Mouse (Mus musculus) heart, embryonic 10.5 days (tissue): ENCODE measurements around the gene A3galt2. TPM values are rescaled to one million over a fixed set of nuclear protein-coding genes. Genes with fewer than 3 reads are reported as not detected.

Experiments
- DNase-seq: peaks from one replicate; pipeline ENCODE4 v3.0.0-alpha.2; 2017; ENCODE audit warnings: low spot score
- H3K27ac ChIP-seq: fragments of 300-500 bp; sonication (generic); 2 replicates; pipeline ENCODE4 v1.5.1; 2016; ENCODE audit warnings: mild to moderate bottlenecking
- H3K27me3 ChIP-seq: fragments of 300-500 bp; sonication (generic); 2 replicates; pipeline ENCODE4 v1.6.1; 2016; ENCODE audit warnings: mild to moderate bottlenecking; ENCODE audit not compliant: poor library complexity, insufficient read depth, severe bottlenecking
- H3K36me3 ChIP-seq: fragments of 300-500 bp; sonication (generic); 2 replicates; pipeline ENCODE4 v1.6.1; 2016; ENCODE audit warnings: mild to moderate bottlenecking, moderate library complexity
- H3K4me1 ChIP-seq: fragments of 300-500 bp; sonication (generic); 2 replicates; pipeline ENCODE4 v1.6.1; 2016; ENCODE audit warnings: mild to moderate bottlenecking
- H3K4me3 ChIP-seq: fragments of 300-500 bp; sonication (generic); 2 replicates; pipeline ENCODE4 v1.5.1; 2016; ENCODE audit warnings: mild to moderate bottlenecking, moderate library complexity
- H3K9me3 ChIP-seq: fragments of 300-500 bp; sonication (generic); 2 replicates; pipeline ENCODE4 v1.6.1; 2016; ENCODE audit warnings: mild to moderate bottlenecking, moderate library complexity
- WGBS: fragments of 180-500 bp; shearing (Covaris S2); methylation state at CpG from one replicate; pipeline ENCODE4 v1.1.7; 2016; 5-methylcytosine and 5-hydroxymethylcytosine counted together
- polyA plus RNA-seq: library from polyadenylated mRNA; unstranded; fragments of >200 nt; fragmentation: Nextera tagmentation; extraction: Ambion mirVana; gene quantifications from 2 replicates; pipeline ENCODE4 v1.2.1, GENCODE M21; 2016

A3galt2 gene
- polyA plus RNA-seq, 1 experiment from 2014 or later, result 0.04 TPM

DNA sequence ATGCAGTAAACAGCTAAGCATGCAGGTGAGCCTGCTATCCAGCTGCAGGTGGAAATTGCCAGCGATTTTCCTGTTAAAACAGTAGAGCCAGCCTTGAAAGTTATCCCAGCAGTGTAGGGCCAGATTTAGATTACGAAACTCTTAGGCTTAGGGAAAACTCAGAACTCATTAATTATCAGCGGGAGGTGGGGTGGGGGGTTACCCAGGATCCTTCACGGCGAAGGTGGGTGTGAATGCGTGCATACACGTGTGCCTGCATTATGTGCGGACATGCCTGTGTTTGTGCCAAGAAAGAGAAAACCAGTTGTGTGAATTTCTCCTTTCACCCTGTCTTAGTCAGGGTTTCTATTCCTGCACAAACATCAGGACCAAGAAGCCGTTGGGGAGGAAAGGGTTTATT lies 38.4 kb upstream of the A3galt2 start:
- Histone ChIP-seq H3K27ac (peak overlapping the region; percentile 78; the same call in 1 of the 2 replicates), H3K27me3 (no peaks in the 10 kb centered on the region), H3K4me1 (peaks cover 65% of the 10 kb centered on the region), H3K36me3 (no peaks in the 10 kb centered on the region), H3K4me3 (no peak overlapping the region), H3K9me3 (no peaks in the 10 kb centered on the region)
- no peak for DNase-seq
- 68% methylated on average over 9 of the region's 9 CpGs for WGBS

DNA sequence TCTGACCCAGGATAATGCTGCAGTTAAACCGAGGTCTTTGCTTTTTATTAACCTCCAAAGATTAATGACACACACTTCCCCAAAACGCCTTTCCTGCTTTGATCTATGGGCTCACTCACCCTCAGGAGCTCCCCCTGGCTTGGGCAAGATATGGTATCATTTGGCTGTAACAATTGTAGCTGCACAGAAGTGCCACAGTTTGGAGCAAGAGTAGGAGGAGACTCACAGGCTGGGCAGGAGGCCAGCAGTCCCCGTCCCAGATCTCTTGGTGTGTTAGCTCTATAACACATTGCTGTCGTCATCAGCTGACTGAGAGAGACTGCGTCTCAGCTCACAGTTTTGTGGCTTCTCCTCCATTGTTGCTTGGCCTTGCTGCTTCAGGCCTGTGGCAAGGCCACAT lies 35.1 kb upstream of the A3galt2 start:
- no peak for DNase-seq

DNA sequence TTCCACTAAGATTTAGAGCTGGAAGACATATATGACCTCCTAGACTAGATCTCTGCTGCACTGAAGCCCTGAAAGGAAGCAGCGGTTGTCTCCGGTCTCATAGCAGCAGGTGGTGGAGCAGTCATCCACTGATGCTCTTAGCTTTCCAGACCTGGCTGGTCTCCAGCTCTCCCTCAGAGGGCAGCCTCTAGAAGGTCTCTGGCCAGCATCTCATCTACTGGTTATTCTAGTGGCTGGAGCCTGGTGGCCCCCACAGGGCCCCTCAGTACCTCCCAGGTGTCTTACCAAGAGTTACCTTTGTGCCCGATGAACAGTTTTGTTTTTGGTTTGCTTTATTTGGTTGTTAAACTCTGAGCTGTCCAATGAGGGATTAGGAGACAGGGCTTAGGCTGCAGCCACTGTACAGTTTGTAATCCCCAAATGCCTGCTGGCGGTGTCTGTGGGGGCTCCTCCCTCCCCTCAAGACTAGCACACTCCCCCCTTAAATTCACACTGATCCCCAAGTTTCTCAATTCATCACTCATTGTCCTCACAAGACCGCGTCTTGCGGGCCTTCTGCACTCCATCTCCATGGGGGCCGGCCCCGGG lies 34.0 kb upstream of the A3galt2 start:
- Histone ChIP-seq H3K9me3 (no peaks in the 10 kb centered on the region), H3K4me3 (no peak overlapping the region), H3K27ac (0 out of 2 replicates have a peak overlapping the region, but pooled peaks have one; percentile 38), H3K27me3 (peaks cover 8% of the 10 kb centered on the region), H3K4me1 (peaks cover 59% of the 10 kb centered on the region), H3K36me3 (no peaks in the 10 kb centered on the region)
- WGBS, result 74% methylated on average over 9 of the region's 9 CpGs
- no peak for DNase-seq

More for the DNA sequence above, 35.1 kb upstream of the A3galt2 start:
- WGBS, result 39% methylated on average over 5 of the region's 5 CpGs
- Histone ChIP-seq H3K4me1 (peaks cover 69% of the 10 kb centered on the region), H3K27me3 (peaks cover 8% of the 10 kb centered on the region), H3K27ac (peak overlapping the region; percentile 62; the same call in 1 of the 2 replicates), H3K9me3 (no peaks in the 10 kb centered on the region), H3K4me3 (no peak overlapping the region), H3K36me3 (no peaks in the 10 kb centered on the region)

DNA sequence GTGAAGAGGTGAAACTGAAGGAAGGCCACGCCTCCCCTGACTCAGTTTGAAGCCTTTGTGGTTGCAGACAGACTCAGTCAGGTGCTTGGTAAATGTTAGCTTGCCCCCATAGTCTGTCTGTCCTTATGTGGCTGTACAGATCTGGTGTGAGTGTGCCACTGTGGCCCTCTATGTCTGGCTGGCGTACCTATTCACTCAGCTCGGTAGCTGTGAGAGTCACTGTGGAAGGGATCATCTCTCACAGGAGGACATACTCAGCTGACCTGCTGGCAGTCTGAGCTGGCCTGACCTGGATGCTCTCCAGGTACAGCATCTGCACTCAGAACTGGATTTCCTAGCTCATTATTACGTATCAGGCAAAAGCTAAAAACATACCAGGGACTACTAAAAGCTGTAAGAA lies 33.4 kb upstream of the A3galt2 start:
- Histone ChIP-seq H3K4me3 (no peak overlapping the region), H3K27me3 (peaks cover 8% of the 10 kb centered on the region), H3K4me1 (peaks cover 55% of the 10 kb centered on the region), H3K9me3 (no peaks in the 10 kb centered on the region), H3K36me3 (no peaks in the 10 kb centered on the region), H3K27ac (no peak overlapping the region)
- 86% methylated on average over 4 of the region's 4 CpGs for WGBS
- DNase-seq, result no peak

DNA sequence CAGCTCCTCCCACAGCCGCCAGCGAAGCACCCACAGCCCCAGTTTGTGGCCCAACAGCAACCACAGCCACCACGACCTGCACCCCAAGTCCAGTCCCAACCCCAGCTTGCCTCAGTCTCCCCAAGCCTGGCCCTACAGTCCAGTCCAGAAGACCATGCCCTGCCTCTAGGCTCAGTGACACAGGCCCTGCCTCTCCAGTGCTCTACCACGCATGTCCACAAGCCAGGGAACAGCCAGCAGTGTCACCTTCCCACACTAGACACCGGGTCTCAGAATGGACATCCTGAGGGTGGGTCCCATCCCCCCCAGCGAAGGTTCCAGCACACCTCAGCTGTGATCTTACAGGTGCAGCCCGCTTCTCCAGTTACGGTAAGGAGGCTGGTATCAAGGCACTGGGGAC lies 32.2 kb upstream of the A3galt2 start:
- no peak for DNase-seq
- H3K36me3 ChIP-seq, result no peaks in the 10 kb centered on the region
- H3K9me3 ChIP-seq, result no peaks in the 10 kb centered on the region
- WGBS, result 81% methylated on average over 8 of the region's 8 CpGs
- no peak overlapping the region for H3K4me3 ChIP-seq
- peaks cover 53% of the 10 kb centered on the region for H3K4me1 ChIP-seq
- peaks cover 8% of the 10 kb centered on the region for H3K27me3 ChIP-seq
- peak overlapping the region; percentile 43; the same call in 1 of the 2 replicates for H3K27ac ChIP-seq

DNA sequence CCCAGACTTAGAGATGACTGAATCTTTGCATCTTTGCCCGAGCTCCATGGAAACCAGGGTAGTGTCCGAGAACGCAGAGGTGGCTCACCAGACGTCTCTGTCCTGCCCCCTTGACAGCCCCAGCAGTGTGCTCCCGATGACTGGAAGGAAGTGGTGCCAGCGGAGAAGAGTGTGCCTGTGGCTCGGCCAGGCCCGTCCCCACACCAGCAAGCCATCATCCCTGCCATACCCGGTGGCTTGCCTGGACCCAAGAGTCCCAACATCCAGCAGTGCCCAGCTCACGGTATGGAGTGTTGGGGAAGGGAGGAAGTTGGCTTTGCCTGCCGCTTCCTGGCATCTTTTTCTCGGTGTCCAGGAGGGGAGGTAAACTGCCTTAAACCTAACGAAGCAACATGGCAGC lies 31.7 kb upstream of the A3galt2 start:
- Histone ChIP-seq H3K9me3 (no peaks in the 10 kb centered on the region), H3K27me3 (peaks cover 8% of the 10 kb centered on the region), H3K4me3 (no peak overlapping the region), H3K27ac (peak overlapping the region; percentile 33; the same call in 1 of the 2 replicates), H3K36me3 (no peaks in the 10 kb centered on the region), H3K4me1 (peaks cover 52% of the 10 kb centered on the region)
- WGBS, result 74% methylated on average over 13 of the region's 13 CpGs
- no peak for DNase-seq

DNA sequence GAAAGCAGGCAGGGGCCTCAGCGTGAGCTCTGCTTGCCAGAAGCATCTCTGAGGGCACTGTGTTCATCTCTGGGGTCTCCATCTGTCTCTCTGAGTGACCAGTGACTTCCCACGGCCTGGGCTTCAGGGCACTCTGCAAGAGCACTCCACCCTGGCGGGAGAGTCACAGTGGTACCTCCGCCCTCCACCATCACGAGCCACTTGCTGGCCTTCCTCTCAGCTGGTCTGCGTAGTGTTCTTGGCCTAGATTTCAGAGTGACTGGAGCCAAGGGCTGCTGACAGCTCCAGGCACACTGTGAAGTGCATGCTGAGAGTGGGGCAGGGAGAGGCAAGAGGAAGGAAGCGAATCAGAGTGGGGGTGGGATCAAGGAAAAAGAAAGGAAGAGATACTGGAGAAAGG lies 31.1 kb upstream of the A3galt2 start:
- H3K27ac ChIP-seq, result peak overlapping the region; percentile 69
- WGBS, result 21% methylated on average over 7 of the region's 7 CpGs

DNA sequence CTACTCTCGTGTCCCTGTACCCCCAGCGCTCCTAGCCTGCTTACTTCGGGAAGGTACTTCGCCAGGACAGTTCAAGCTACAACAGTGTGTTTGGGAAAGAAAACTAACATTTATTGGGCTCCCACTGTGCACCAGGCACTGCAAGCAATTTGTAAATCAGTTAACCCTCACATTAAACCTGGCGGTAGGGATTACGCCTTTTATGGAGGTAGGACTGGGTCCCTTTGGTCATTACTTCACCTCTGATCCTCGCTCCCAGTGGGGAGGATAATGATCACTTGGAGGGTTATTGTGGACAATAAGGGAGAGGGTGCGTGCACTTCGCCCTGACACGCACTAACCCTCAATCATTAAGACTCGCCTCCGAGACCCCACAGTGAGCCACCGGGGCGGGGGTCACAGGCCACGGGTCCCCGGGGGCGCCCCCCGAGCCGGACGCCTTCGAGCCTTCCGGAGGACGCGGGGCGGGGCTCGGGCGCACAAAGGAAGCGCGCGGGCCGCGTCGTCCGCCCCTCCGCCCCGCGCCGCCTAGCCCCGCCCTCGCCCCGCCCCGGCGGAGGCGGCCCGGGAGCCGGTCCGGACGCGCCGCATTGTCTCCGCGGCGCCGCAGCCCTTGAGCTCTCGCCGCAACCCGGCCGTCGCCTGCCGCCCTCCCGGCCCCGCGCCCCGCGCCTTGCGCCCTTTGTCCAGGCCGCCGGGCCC lies 28.0 kb upstream of the A3galt2 start:
- peaks cover 53% of the 10 kb centered on the region for H3K4me1 ChIP-seq
- no peak for DNase-seq
- 4% methylated on average over 65 of the region's 68 CpGs for WGBS
- H3K27me3 ChIP-seq, result peaks cover 8% of the 10 kb centered on the region
- no peaks in the 10 kb centered on the region for H3K9me3 ChIP-seq
- peak overlapping the region; percentile 98 for H3K27ac ChIP-seq
- peak overlapping the region; percentile 89 for H3K4me3 ChIP-seq
- peaks cover 8% of the 10 kb centered on the region for H3K36me3 ChIP-seq

More for the DNA sequence above, 31.1 kb upstream of the A3galt2 start:
- H3K27me3 ChIP-seq, result peaks cover 8% of the 10 kb centered on the region
- no peaks in the 10 kb centered on the region for H3K36me3 ChIP-seq
- H3K4me1 ChIP-seq, result peaks cover 58% of the 10 kb centered on the region
- no peaks in the 10 kb centered on the region for H3K9me3 ChIP-seq
- H3K4me3 ChIP-seq, result no peak overlapping the region
- no peak for DNase-seq

DNA sequence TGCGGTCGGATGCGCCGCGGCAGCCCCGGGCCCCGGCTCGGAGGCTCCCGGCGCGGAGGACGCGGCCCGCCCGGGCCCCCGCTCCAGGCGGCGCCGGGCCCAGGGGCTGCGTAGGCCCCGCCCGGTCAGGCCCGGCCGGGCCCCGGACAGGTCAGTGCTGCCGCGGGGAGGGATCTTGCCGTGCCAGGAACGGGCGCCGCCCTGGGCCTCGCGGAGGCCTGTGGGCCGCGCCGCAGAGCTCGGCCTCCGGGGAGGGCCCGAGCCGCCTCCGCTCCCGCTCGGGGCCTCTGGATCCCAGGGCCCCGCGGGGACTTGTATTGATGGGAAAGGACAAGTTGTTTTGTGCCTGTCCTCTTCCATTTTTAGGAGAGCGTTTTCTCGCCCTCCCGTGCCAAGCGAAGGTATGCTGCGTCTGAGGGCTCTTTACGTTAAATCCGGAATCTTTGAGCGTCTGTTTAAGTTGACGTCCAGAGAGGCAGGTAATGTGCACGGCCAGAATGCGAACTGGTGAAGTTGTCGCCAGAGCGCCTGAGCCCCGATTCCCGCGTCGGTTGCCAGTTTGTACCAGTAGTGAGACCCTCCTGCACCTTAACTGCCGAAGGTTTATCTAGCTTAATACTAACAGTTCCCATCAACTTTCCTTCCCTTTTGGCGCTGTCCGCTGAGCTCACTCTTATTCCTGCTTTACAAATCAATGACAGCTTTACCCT lies 27.3 kb upstream of the A3galt2 start:
- Histone ChIP-seq H3K4me3 (peak overlapping the region; percentile 89), H3K27me3 (peaks cover 3% of the 10 kb centered on the region), H3K9me3 (no peaks in the 10 kb centered on the region), H3K27ac (peak overlapping the region; percentile 98), H3K36me3 (peaks cover 8% of the 10 kb centered on the region), H3K4me1 (peaks cover 55% of the 10 kb centered on the region)
- WGBS, result under 1% methylated on average over 57 of the region's 65 CpGs
- DNase-seq, result no peak

DNA sequence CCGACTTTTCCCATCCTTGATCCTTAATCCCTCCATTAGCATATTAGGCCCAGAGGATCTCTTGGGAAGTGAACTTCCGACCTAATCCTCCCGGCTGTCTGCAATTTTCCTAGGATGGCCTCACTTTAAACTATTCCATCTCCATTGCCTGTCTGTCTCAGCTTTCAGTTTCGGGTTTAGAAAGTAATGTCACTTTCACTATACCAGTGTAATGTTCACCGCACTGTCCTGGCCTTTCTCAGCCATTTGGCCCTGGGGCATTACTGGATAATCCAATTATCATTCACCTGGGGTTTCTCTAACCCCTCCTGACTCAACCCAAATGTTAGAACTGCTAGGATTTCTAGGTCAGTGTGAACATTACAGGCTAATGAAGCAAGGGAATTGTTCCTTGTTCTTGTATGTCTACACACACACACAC lies 26.7 kb upstream of the A3galt2 start:
- H3K27me3 ChIP-seq, result no peaks in the 10 kb centered on the region
- H3K36me3 ChIP-seq, result peaks cover 8% of the 10 kb centered on the region
- no peak for DNase-seq
- H3K4me3 ChIP-seq, result peak overlapping the region; percentile 89
- H3K9me3 ChIP-seq, result no peaks in the 10 kb centered on the region
- peak overlapping the region; percentile 98 for H3K27ac ChIP-seq
- 2% methylated on average over 5 of the region's 5 CpGs for WGBS
- H3K4me1 ChIP-seq, result peaks cover 55% of the 10 kb centered on the region

DNA sequence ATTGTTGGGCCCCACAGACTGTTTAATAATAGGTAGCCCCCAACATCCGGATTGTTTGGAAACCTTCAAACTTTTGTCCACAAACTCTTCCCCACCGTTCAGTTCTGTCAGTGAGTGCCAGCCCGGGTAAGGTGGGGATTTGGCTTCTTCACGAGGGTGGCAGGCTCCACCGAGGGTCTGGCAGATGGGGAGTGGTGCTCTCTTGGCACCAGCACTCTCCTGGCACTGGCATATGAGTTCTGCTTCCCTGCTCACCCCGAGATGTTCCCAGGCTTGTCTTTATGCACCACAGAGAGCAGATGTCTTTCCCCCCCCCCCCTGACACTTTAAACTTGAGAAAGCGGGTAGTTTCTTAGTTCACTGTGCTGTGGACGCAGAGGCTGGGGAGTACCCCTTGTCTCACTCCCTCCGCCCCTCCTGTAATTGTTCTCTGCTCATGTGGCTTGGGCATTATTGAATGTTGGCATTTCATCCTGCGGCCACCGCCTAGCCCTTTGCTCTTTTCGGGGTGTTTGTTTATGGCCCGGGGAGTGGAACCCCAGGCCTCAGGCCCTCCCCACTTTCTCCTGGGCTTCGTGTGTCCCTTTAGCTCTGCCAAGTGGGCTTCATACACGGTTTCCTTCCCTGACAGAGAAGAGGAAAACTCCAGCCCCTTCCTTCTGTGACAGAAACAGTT lies 26.0 kb upstream of the A3galt2 start:
- peak overlapping the region; percentile 89 for H3K4me3 ChIP-seq
- H3K27me3 ChIP-seq, result no peaks in the 10 kb centered on the region
- peaks cover 55% of the 10 kb centered on the region for H3K4me1 ChIP-seq
- peak overlapping the region; percentile 98 for H3K27ac ChIP-seq
- H3K9me3 ChIP-seq, result no peaks in the 10 kb centered on the region
- 33% methylated on average over 15 of the region's 15 CpGs for WGBS
- no peak for DNase-seq
- H3K36me3 ChIP-seq, result peaks cover 8% of the 10 kb centered on the region

DNA sequence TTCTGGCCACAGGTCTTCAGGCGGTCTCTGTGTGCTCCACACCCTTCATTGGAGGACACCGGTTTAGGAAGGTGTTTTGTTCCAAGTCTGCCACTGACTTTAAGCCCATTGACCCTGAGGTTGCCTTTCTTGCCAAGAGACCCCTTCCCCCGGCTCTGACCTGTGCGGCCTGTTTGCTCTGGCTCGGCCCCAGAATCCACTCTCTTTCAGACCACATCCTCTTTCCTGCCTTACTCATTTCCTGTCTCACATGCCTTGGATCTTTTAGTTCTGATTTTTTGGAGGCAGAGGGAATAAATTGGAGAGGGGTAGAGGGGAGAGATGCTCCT lies 25.5 kb upstream of the A3galt2 start:
- H3K27ac ChIP-seq, result peak overlapping the region; percentile 98
- no peaks in the 10 kb centered on the region for H3K9me3 ChIP-seq
- H3K4me3 ChIP-seq, result peak overlapping the region; percentile 89
- no peak for DNase-seq
- no peaks in the 10 kb centered on the region for H3K27me3 ChIP-seq
- H3K4me1 ChIP-seq, result peaks cover 55% of the 10 kb centered on the region
- 45% methylated on average over 5 of the region's 5 CpGs for WGBS
- H3K36me3 ChIP-seq, result peaks cover 8% of the 10 kb centered on the region

DNA sequence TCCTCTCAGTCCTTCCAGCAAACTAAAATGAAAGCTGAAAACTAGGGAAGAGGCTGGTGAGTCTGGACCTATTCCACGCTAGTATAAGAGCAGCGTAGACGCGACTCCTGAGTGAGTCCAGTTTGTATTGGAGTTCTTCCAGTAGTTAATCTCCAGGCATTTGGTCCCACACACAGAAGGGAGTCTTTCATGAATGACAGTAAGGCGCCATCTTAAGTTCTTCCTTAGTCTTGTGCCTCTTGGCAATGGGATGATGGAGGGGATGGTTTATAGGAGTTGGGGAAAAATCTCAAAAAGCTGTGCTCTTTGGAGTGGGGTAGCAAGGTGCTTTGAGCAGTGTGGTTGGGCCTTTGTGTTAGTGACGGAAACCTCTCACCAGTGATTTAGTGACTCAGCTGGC lies 24.9 kb upstream of the A3galt2 start:
- Histone ChIP-seq H3K9me3 (no peaks in the 10 kb centered on the region), H3K27ac (peak overlapping the region; percentile 98), H3K36me3 (peaks cover 11% of the 10 kb centered on the region), H3K4me3 (peak overlapping the region; percentile 89), H3K4me1 (peaks cover 56% of the 10 kb centered on the region), H3K27me3 (no peaks in the 10 kb centered on the region)
- DNase-seq, result no peak
- 73% methylated on average over 6 of the region's 6 CpGs for WGBS
